Mouse (Mus musculus): ENCODE measurements around the gene Lztfl1. TPM values are rescaled to one million over a fixed set of nuclear protein-coding genes. Genes with fewer than 3 reads are reported as not detected.
A peak's percentile ranks its signal among the peaks of the same experiment; 100 is the strongest.
"Not testable (repeated sequence)": the region's sequence is repeated elsewhere in the genome, so short reads cannot be mapped to it uniquely, and the experiment has no call there.

Lztfl1 gene
- polyA plus RNA-seq, 1 experiment from 2014 or later = 16.4 TPM

DNA sequence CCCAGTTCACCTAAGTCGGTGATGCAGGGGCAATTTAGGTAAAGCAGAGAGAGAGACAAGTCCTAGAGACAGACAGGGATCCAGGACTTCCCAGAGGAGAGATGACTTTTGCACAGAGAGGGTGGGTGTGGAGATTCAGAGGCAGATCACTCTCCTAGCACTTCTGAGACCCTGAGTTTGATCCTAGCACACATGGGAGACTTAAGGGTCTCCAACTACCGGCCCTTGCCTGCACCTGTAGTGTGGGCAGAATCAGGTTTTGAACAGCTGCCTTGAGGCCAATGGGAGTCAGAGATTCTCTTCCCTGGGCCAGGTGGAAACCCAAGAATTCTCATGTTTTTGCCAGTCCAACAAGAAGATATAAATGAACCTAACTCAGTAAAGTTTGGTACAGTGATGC lies 38.3 kb downstream of the Lztfl1 start:
- Histone ChIP-seq H3K4me1 (replicated peaks) (peaks cover 25% of the 10 kb centered on the region), H3K27ac (replicated peaks) (peak overlapping the region; percentile 45; the same call in 1 of the 2 replicates), H3K27me3 (peaks cover 88% of the 10 kb centered on the region), H3K9ac (peak overlapping the region; percentile 70), H3K36me3 (replicated peaks) (no peaks in the 10 kb centered on the region), H3K4me2 (peak overlapping the region; percentile 91), H3K4me3 (replicated peaks) (peak overlapping the region; percentile 75), H3K9me3 (replicated peaks) (no peaks in the 10 kb centered on the region)
- WGBS (ENCODE audit: insufficient replicate concordance) = 36% methylated on average over 2 of the region's 2 CpGs
- peak; percentile 23; the same call in 1 of the 2 replicates for ATAC-seq (ENCODE audit: insufficient read depth)

DNA sequence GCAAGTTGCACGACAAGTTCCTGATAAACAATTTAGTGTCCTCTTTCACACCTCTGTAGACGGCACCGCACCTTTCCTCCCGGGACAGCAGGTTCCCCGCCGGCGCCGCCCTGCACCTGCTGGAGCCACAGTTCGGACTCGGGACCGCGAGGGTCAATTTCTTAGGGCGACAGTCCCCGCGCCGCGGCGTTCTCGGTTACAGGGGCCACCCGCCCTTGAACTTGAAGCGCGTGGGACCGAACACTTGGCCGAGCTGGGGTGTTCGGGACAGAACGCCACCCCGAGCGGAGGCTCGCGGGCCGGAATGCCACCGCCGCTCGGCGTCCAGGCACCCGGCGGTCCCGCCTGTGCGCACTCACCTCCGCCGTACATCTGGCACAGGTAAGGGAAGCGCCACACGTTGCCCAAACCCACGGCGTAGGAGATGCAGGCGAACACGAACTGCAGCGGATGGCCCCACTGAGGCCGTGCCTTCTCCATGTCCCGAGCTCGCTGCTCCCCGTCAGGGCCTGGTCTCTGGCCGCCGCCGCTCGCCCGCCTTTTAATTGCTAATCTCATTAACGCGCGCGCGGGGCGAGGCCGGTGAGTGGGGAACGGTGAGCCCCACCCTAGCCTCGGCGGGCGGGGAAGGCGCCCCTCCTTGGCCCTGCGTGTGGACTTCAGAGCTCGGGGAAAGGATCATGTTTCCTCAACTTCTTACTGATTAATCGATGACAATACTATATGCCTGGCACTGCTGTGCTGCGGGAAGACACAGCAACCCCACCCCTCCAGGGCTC lies 39.0 kb downstream of the Lztfl1 start, which contains the start of the genes Ccr9 and Slc6a20a:
Ccr9 (plus strand) TSS at position 113 of the 779 bp plus-strand sequence.
Slc6a20a (minus strand) TSS at position 559 of the 779 bp plus-strand sequence.
- under 1% methylated on average over 73 of the region's 73 CpGs for WGBS (ENCODE audit: insufficient replicate concordance)
- peaks cover 91% of the 10 kb centered on the region for H3K27me3 ChIP-seq
- no peaks in the 10 kb centered on the region for H3K9me3 ChIP-seq (replicated peaks)
- ATAC-seq (ENCODE audit: insufficient read depth) = peak; percentile 96
- H3K36me3 ChIP-seq (replicated peaks) = no peaks in the 10 kb centered on the region
- H3K4me2 ChIP-seq = peak within 1 kb of the TSS; percentile 91
- peaks cover 25% of the 10 kb centered on the region for H3K4me1 ChIP-seq (replicated peaks)
- H3K9ac ChIP-seq = peak within 1 kb of the TSS; percentile 70
- H3K27ac ChIP-seq (replicated peaks) = peak within 1 kb of the TSS; percentile 51
- peak within 1 kb of the TSS; percentile 75 for H3K4me3 ChIP-seq (replicated peaks)

DNA sequence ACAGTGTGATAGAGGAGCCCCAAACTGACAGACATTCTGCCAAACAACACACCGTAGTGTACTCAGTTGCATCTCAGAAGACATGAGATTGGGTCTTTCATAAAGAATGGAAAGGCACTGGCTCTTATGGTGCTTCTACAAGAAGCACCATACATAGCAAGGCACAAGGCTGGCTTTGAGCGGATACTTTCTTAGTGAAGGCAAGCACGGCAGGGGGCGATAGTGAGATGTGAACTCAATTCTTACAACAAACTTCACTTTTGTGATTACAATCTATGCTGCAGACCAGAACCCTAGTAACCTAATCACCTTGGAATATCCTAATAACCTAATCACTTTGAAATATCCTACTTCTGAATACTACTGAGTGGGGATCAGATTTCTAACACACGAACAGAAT lies 51.9 kb downstream of the Lztfl1 start:
- peaks cover 4% of the 10 kb centered on the region; the same call in 1 of the 2 replicates for H3K27me3 ChIP-seq
- H3K27ac ChIP-seq (replicated peaks) = no peak overlapping the region
- no peak overlapping the region for H3K4me2 ChIP-seq
- WGBS (ENCODE audit: insufficient replicate concordance) = 35% methylated on average over 5 of the region's 5 CpGs
- H3K9ac ChIP-seq = no peak overlapping the region
- H3K4me3 ChIP-seq (replicated peaks) = no peak overlapping the region
- no peaks in the 10 kb centered on the region for H3K36me3 ChIP-seq (replicated peaks)
- no peak for ATAC-seq (ENCODE audit: insufficient read depth)
- no peaks in the 10 kb centered on the region for H3K4me1 ChIP-seq (replicated peaks)
- H3K9me3 ChIP-seq (replicated peaks) = no peaks in the 10 kb centered on the region

DNA sequence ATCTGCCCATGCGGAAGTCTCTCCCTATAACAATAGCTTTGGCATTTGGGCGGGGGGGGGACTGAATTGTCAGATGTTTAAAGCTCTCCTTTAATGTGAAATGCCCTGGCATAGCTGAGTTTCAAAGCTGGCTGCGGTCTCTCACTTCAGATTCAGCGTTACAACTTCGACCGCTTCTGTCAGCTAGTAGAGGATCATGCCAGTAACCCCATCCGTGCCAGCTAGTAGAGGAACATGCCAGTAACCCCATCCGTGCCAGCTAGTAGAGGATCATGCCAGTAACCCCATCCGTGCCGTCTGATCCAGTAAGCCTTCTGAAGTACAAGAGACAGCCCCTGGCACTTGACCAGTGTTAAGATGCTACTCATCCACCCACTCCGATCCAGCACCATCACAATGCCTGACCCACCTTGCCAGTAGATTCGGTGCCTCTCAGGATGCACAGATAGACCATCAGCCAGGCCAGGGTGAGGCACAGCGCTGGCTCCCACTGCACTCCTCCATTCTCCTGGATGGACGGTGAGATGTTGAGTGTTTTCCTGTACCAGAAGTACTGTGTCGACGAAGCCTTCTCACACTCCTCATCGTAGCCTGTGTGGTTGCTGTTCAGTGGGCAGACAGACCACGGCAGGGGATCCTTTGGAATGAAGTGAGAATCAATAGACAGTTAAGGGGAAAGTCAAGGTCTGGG lies 57.4 kb downstream of the Lztfl1 start:
- H3K9me3 ChIP-seq (replicated peaks); ATAC-seq (ENCODE audit: insufficient read depth); H3K27me3 ChIP-seq; H3K4me3 ChIP-seq (replicated peaks); H3K4me2 ChIP-seq; H3K36me3 ChIP-seq (replicated peaks); H3K4me1 ChIP-seq (replicated peaks); H3K27ac ChIP-seq (replicated peaks); H3K9ac ChIP-seq: not testable (repeated sequence)
- WGBS (ENCODE audit: insufficient replicate concordance) = 77% methylated on average over 18 of the region's 18 CpGs

DNA sequence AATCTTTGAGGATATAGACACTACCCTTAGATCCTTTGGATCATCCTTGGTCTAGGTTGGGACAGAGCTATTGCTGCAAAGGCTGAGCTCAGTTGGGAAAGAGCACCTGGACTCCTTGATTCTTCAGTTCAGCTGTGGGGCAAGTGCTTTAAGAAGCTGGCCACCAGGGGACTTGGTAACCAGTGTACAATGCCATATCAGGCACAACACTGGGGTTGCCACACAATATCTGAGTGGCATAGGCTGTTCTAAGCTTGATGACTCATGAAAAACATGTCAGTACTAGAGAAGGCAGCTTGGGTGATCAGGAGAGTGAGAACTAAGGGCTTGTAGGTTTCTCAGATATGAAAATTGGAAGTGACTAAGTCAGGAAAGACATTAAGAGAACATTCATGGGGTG lies 58.5 kb downstream of the Lztfl1 start:
- Histone ChIP-seq H3K27ac (replicated peaks) (no peak overlapping the region), H3K27me3 (peaks cover 4% of the 10 kb centered on the region; the same call in 1 of the 2 replicates), H3K4me1 (replicated peaks) (no peaks in the 10 kb centered on the region), H3K9me3 (replicated peaks) (no peaks in the 10 kb centered on the region), H3K4me3 (replicated peaks) (no peak overlapping the region), H3K9ac (no peak overlapping the region), H3K36me3 (replicated peaks) (no peaks in the 10 kb centered on the region; the same call in 1 of the 2 replicates), H3K4me2 (no peak overlapping the region)
- no peak for ATAC-seq (ENCODE audit: insufficient read depth)

DNA sequence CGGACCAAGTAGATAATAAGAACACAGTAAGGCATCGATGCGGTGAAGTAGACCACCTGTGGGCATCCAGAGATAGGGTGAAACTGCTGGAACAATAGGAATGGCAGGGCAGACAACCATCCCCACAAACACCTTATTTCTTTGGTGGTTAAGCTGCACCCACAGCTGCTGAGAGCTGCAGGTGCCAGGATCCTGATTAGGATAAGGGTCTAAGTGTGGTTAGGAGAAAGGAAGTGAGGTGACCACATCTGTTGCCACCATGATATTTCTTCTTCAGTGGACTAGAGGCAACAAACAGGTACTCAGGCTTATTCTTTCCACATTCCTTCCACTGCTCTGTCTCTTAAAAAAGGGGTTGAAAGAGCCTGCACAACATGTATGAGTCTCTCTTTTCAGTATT lies 60.0 kb downstream of the Lztfl1 start:
- H3K9ac ChIP-seq = no peak overlapping the region
- no peaks in the 10 kb centered on the region for H3K9me3 ChIP-seq (replicated peaks)
- no peak for ATAC-seq (ENCODE audit: insufficient read depth)
- H3K4me1 ChIP-seq (replicated peaks) = no peaks in the 10 kb centered on the region
- no peaks in the 10 kb centered on the region; the same call in 1 of the 2 replicates for H3K36me3 ChIP-seq (replicated peaks)
- no peak overlapping the region for H3K4me3 ChIP-seq (replicated peaks)
- WGBS (ENCODE audit: insufficient replicate concordance) = 21% methylated on average over 3 of the region's 3 CpGs
- H3K4me2 ChIP-seq = no peak overlapping the region
- H3K27me3 ChIP-seq = peaks cover under 1% of the 10 kb centered on the region; the same call in 1 of the 2 replicates
- no peak overlapping the region for H3K27ac ChIP-seq (replicated peaks)

DNA sequence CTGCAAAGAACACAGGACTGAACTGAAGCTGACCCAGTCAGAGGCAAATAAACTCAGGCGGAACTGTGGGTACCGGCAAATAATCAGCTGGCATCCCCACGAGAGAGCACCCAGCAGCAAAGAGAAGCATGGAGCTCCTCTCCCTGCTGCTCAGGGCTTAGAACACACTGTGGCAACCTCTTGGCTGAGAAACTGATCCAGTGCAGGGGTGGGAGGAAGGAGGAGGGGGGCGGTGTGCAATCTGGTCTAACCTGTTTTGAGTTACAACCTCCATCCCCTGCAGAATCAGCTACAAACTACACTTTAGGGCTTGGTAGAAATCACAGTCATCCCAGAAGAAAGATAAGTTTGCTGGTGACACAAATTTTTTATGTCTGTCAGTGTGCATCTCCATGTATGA lies 66.1 kb downstream of the Lztfl1 start:
- Histone ChIP-seq H3K27ac (replicated peaks) (no peak overlapping the region), H3K4me2 (no peak overlapping the region), H3K9me3 (replicated peaks) (no peaks in the 10 kb centered on the region), H3K9ac (no peak overlapping the region), H3K27me3 (no peaks in the 10 kb centered on the region), H3K4me1 (replicated peaks) (no peaks in the 10 kb centered on the region), H3K36me3 (replicated peaks) (no peaks in the 10 kb centered on the region), H3K4me3 (replicated peaks) (no peak overlapping the region)
- ATAC-seq (ENCODE audit: insufficient read depth) = no peak
- WGBS (ENCODE audit: insufficient replicate concordance) = 61% methylated on average over 4 of the region's 4 CpGs

DNA sequence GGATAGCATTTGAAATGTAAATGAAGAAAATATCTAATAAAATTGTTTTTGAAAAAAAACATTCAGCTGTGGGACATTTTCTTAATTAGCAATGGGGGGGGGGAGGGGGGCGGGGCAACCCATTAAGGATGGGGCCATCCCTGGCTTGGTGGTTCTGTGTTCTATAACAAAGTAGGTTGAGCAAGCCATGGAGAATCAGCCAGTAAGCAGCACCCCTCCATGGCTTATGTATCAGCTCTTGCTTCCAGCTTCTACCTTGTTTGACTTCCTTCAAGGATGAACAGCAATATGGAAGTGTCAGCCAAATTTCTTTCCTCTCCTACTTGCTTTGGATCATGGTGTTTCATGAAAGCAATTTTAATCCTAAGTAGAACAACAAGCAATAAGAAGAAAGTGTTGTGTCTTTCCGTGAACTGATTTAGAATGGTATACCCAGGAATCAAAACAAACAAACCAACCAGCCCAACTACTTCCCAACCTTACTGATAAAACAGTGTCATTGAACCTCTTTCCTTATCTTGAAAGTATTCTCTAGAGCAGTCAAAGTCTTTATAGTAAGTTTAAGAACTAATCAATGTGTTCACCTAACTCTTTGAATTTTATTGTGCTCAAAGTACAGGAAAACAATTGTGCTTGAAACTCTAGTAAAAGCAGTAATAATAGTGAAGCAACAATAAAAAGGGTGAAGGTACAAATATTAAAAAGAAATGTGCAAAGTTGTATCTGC lies 67.5 kb downstream of the Lztfl1 start:
- 61% methylated on average over 2 of the region's 2 CpGs for WGBS (ENCODE audit: insufficient replicate concordance)
- Histone ChIP-seq H3K9ac (no peak overlapping the region), H3K27ac (replicated peaks) (no peak overlapping the region), H3K4me1 (replicated peaks) (no peaks in the 10 kb centered on the region), H3K9me3 (replicated peaks) (no peaks in the 10 kb centered on the region), H3K36me3 (replicated peaks) (no peaks in the 10 kb centered on the region), H3K4me2 (no peak overlapping the region), H3K4me3 (replicated peaks) (no peak overlapping the region), H3K27me3 (no peaks in the 10 kb centered on the region)
- ATAC-seq (ENCODE audit: insufficient read depth) = no peak

Other genes with a start within 250 kb of the Lztfl1 start
- gene Limd1, start 239.0 kb downstream of the Lztfl1 start, polyA plus RNA-seq (2015; fragmentation: Nextera tagmentation; extraction: Ambion mirVana) = 22.8 and 23.2 TPM in 2 replicates
- gene Sacm1l, start 187.9 kb downstream of the Lztfl1 start, polyA plus RNA-seq (2015; fragmentation: Nextera tagmentation; extraction: Ambion mirVana) = 25.7 and 26.5 TPM in 2 replicates
- gene Slc6a20b, start 85.1 kb downstream of the Lztfl1 start, polyA plus RNA-seq (2015; fragmentation: Nextera tagmentation; extraction: Ambion mirVana) = 0.24 and 0.31 TPM in 2 replicates
- gene Ccr9, start 39.3 kb downstream of the Lztfl1 start, polyA plus RNA-seq (2015; fragmentation: Nextera tagmentation; extraction: Ambion mirVana) = 0.16 and 0.26 TPM in 2 replicates
- gene Slc6a20a, start 38.8 kb downstream of the Lztfl1 start, polyA plus RNA-seq (2015; fragmentation: Nextera tagmentation; extraction: Ambion mirVana) = 3.6 and 3.7 TPM in 2 replicates
- gene Cxcr6, start 88.8 kb upstream of the Lztfl1 start, polyA plus RNA-seq (2015; fragmentation: Nextera tagmentation; extraction: Ambion mirVana) = 0.08 and 0.22 TPM in 2 replicates
- gene Fyco1, start 134.2 kb upstream of the Lztfl1 start, polyA plus RNA-seq (2015; fragmentation: Nextera tagmentation; extraction: Ambion mirVana) = 3.8 and 4.0 TPM in 2 replicates
- 0.03 TPM in 1 of 2 replicates, not detected in the other for gene Xcr1, start 144.3 kb upstream of the Lztfl1 start, polyA plus RNA-seq (2015; fragmentation: Nextera tagmentation; extraction: Ambion mirVana)